Mouse (Mus musculus) heart, embryonic 14.5 days (tissue): ENCODE results near the gene Luc7l. TPM values are rescaled to one million over a fixed set of nuclear protein-coding genes. Genes with fewer than 3 reads are reported as not detected.
"Not testable (repeated sequence)": the region's sequence is repeated elsewhere in the genome, so short reads cannot be mapped to it uniquely, and the experiment has no call there.

Experiments
- ATAC-seq: fragments of 200-750 bp; cut with Nextera tagmentation; 2 replicates; pipeline ENCODE4 v1.8.0; 2017; ENCODE audit warnings: low read depth, moderate TSS enrichment; ENCODE audit not compliant: insufficient number of reproducible peaks, insufficient read depth, low FRiP score
- H3K27ac ChIP-seq, 2 experiments: fragments of 200-500 bp in 1 of 2; fragments of 300-500 bp in 1 of 2; sonication (generic) in 1 of 2; replicated peaks in 1 of 2; 2 replicates each; pipeline ENCODE4 v1.5.1; 2012 to 2014; ENCODE audit warnings: low read depth in 2 of 2, low read length in 2 of 2, control low read depth in 1 of 2, mild to moderate bottlenecking in 1 of 2, mixed read lengths in 1 of 2; ENCODE audit not compliant: control insufficient read depth in 1 of 2, insufficient read depth in 1 of 2
- H3K27me3 ChIP-seq: fragments of 300-500 bp; sonication (generic); 2 replicates; pipeline ENCODE4 v1.6.1; 2014; ENCODE audit warnings: mild to moderate bottlenecking, low read length, control low read depth; ENCODE audit not compliant: control insufficient read depth, insufficient read depth
- H3K36me3 ChIP-seq: fragments of 300-500 bp; sonication (generic); 2 replicates; pipeline ENCODE4 v1.6.1; 2014; ENCODE audit warnings: mild to moderate bottlenecking, control low read depth, low read length, mixed read lengths; ENCODE audit not compliant: control insufficient read depth, insufficient read depth
- H3K4me1 ChIP-seq, 2 experiments: fragments of 200-500 bp in 1 of 2; fragments of 300-500 bp in 1 of 2; sonication (generic) in 1 of 2; 2 replicates each; pipeline ENCODE4 v1.6.1; 2012 to 2014; ENCODE audit warnings: low read length in 2 of 2, control low read depth in 1 of 2, mixed read lengths in 1 of 2; ENCODE audit not compliant: control insufficient read depth in 2 of 2, insufficient read depth in 2 of 2
- H3K4me2 ChIP-seq: fragments of 300-500 bp; sonication (generic); 2 replicates; pipeline ENCODE4 v1.6.1; 2014; ENCODE audit warnings: mild to moderate bottlenecking, low read length
- H3K4me3 ChIP-seq, 2 experiments: fragments of 200-500 bp in 1 of 2; fragments of 300-500 bp in 1 of 2; sonication (generic) in 1 of 2; 2 replicates each; pipeline ENCODE4 v1.5.1; 2012 to 2014; ENCODE audit warnings: low read length in 2 of 2, mild to moderate bottlenecking in 2 of 2, control low read depth in 1 of 2, low read depth in 1 of 2, moderate library complexity in 1 of 2; ENCODE audit not compliant: control insufficient read depth in 1 of 2, insufficient read depth in 1 of 2
- H3K9ac ChIP-seq: fragments of 300-500 bp; sonication (generic); 2 replicates; pipeline ENCODE4 v1.6.1; 2014; ENCODE audit warnings: mild to moderate bottlenecking, low read length
- H3K9me3 ChIP-seq: fragments of 300-500 bp; sonication (generic); 2 replicates; pipeline ENCODE4 v1.6.1; 2016; ENCODE audit warnings: low read length, control low read depth; ENCODE audit not compliant: control insufficient read depth
- WGBS: fragments of 180-500 bp; shearing (Covaris S2); extraction: QIAGEN DNeasy Blood & Tissue Kit; methylation state at CpG from one replicate; pipeline ENCODE4 v1.1.7; 2014; 5-methylcytosine and 5-hydroxymethylcytosine counted together
- polyA plus RNA-seq: library from polyadenylated mRNA; unstranded; fragments of >200 nt; fragmentation: Nextera tagmentation; extraction: Ambion mirVana; gene quantifications from 2 replicates; pipeline ENCODE4 v1.2.1, GENCODE M21; 2014

Luc7l gene
- polyA plus RNA-seq, 1 experiment from 2014 or later, result 55.1 TPM

GRCm38 (mm10) chr17:26276711-26277110 is 24.0 kb downstream of the Luc7l start:
- no peaks in the 10 kb centered on the region for H3K4me1 ChIP-seq
- 90% methylated on average over 4 of the region's 4 CpGs for WGBS
- peaks cover 94% of the 10 kb centered on the region for H3K36me3 ChIP-seq
- H3K9ac ChIP-seq, result no peak overlapping the region
- H3K4me3 ChIP-seq, result no peak overlapping the region
- no peak overlapping the region for H3K27ac ChIP-seq
- no peak for ATAC-seq
- H3K27me3 ChIP-seq, result no peaks in the 10 kb centered on the region
- no peak overlapping the region for H3K4me2 ChIP-seq
- H3K9me3 ChIP-seq, result no peaks in the 10 kb centered on the region

GRCm38 (mm10) chr17:26286199-26286955 is 33.7 kb downstream of the Luc7l start:
- H3K9ac ChIP-seq, result no peak overlapping the region
- H3K27ac ChIP-seq, result no peak overlapping the region
- peaks cover 5% of the 10 kb centered on the region for H3K9me3 ChIP-seq
- ATAC-seq, result no peak
- H3K4me2 ChIP-seq, result no peak overlapping the region
- peaks cover 80% of the 10 kb centered on the region for H3K36me3 ChIP-seq
- 82% methylated on average over 8 of the region's 8 CpGs for WGBS
- H3K4me3 ChIP-seq, result no peak overlapping the region
- H3K4me1 ChIP-seq, result no peaks in the 10 kb centered on the region
- no peaks in the 10 kb centered on the region for H3K27me3 ChIP-seq

GRCm38 (mm10) chr17:26289475-26289874 is 36.8 kb downstream of the Luc7l start:
- Histone ChIP-seq H3K4me3 (no peak overlapping the region), H3K4me1 (no peaks in the 10 kb centered on the region), H3K27me3 (no peaks in the 10 kb centered on the region), H3K36me3 (peaks cover 49% of the 10 kb centered on the region), H3K9me3 (peaks cover 10% of the 10 kb centered on the region), H3K9ac (no peak overlapping the region), H3K4me2 (no peak overlapping the region), H3K27ac (no peak overlapping the region)
- 76% methylated on average over 4 of the region's 4 CpGs for WGBS
- ATAC-seq, result no peak

- H3K36me3 ChIP-seq, H3K27me3 ChIP-seq, H3K27ac ChIP-seq, ATAC-seq, H3K4me3 ChIP-seq, H3K9me3 ChIP-seq, H3K4me2 ChIP-seq, H3K4me1 ChIP-seq, H3K9ac ChIP-seq: not testable (repeated sequence)
- WGBS, result 88% methylated on average over 4 of the region's 4 CpGs
These were observed 45.6 kb downstream of the Luc7l start for GRCm38 (mm10) chr17:26298318-26298717.

GRCm38 (mm10) chr17:26314291-26314690 is 61.6 kb downstream of the Luc7l start:
- 10% methylated on average over 6 of the region's 6 CpGs for WGBS
- Histone ChIP-seq H3K36me3 (no peaks in the 10 kb centered on the region), H3K9ac (0 out of 2 replicates have a peak overlapping the region, but pooled peaks have one; percentile 27), H3K9me3 (no peaks in the 10 kb centered on the region), H3K4me1 (peaks cover 0 to 3% of the 10 kb centered on the region in 2 experiments; a peak in 3 of 4 replicates), H3K4me2 (no peak overlapping the region), H3K4me3 (no peak overlapping the region), H3K27me3 (no peaks in the 10 kb centered on the region), H3K27ac (0 out of 4 replicates have a peak overlapping the region, but pooled peaks of 1 of the 2 experiments have one; percentile 15)
- ATAC-seq, result no peak; the same call in 1 of the 2 replicates

- Histone ChIP-seq H3K36me3 (no peaks in the 10 kb centered on the region), H3K9me3 (no peaks in the 10 kb centered on the region), H3K27ac (no peak overlapping the region), H3K4me1 (peaks cover 0 to 3% of the 10 kb centered on the region in 2 experiments; a peak in 3 of 4 replicates), H3K9ac (no peak overlapping the region), H3K4me2 (no peak overlapping the region), H3K4me3 (no peak overlapping the region), H3K27me3 (no peaks in the 10 kb centered on the region)
- no peak for ATAC-seq
- WGBS, result 55% methylated on average over 10 of the region's 10 CpGs
These were observed 62.8 kb downstream of the Luc7l start for GRCm38 (mm10) chr17:26315474-26315873.

- Histone ChIP-seq H3K9me3 (no peaks in the 10 kb centered on the region), H3K27me3 (no peaks in the 10 kb centered on the region), H3K27ac (no peak overlapping the region), H3K4me1 (peaks cover 0 to 3% of the 10 kb centered on the region in 2 experiments; a peak in 3 of 4 replicates), H3K4me3 (no peak overlapping the region), H3K9ac (no peak overlapping the region), H3K4me2 (no peak overlapping the region), H3K36me3 (no peaks in the 10 kb centered on the region)
- 100% methylated on average over 1 of the region's 1 CpGs for WGBS
- ATAC-seq, result no peak
These were observed 65.7 kb downstream of the Luc7l start for GRCm38 (mm10) chr17:26318441-26318840.
